Mouse (Mus musculus): ENCODE data around the gene Sema4g.
"Not testable (repeated sequence)": the region's sequence is repeated elsewhere in the genome, so short reads cannot be mapped to it uniquely, and the experiment has no call there.

The Sema4g gene

GRCm38 (mm10) chr19:45026958-45027670, 38.2 kb downstream of the Sema4g start:
- DNase-seq: no peak

DNA sequence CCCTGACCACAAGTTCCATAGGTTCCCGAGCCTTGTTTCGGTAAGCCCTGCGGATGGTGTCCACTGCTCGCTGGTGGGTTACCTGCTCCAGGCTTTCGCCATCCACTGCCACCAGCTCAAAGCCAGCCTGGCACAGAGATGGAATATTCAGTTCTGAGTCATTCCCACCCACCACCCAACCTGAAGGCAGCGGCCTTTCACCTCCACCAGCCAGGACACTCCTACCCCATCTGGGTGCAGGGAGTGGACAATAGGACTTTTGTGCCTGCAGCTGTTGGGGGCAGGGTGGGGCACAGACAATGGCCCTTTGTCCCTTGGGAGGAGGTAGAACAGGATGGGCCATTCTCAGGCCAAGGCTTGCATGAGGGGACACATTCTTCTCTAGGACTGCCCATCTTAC, 38.9 kb downstream of the Sema4g start:
- DNase-seq: no peak

- no peak for DNase-seq
Measured at GRCm38 (mm10) chr19:45028746-45029145, 39.8 kb downstream of the Sema4g start.

DNA sequence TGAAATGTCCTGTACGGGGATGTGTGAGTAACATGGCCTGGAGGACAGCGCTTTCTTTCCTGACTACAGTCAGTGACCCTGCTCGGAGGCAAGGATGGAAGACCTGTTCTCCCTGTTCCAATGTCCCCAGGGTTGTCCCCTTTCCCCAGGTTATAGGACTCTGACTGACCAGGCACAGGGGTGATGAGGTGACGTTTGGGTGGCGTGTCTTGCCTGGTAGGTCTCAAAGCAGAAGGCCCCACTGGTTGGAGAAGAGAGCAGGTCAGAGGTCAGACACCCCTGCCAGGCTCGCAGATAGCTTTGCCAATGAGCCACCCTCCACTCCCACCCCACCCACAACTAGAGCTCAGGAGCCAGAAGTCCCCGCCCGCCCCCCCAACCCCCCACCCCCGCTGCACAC, 40.7 kb downstream of the Sema4g start:
- DNase-seq: no peak

DNA sequence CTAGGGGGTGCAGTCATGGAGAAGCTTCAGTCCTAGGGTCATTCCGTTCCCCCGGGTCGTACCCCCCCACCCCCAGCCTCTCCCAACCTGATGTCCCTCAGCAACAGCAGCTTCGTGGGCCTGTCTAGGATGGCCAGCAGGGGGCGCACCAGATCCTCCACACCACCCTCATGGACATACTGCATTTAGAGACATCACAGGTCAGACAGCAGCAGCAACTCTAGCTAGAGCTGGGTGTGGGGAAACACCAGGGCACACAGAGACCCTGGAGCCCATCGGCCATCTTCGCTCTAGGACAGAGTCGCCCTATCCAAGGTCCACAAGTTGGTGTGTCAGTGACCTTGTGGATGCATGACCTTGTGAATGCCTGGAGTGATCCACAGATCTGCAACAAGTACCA, 41.2 kb downstream of the Sema4g start:
- DNase-seq: peak; percentile 84

- DNase-seq: peak; percentile 79
Measured at GRCm38 (mm10) chr19:45030746-45031693, 42.1 kb downstream of the Sema4g start.

DNA sequence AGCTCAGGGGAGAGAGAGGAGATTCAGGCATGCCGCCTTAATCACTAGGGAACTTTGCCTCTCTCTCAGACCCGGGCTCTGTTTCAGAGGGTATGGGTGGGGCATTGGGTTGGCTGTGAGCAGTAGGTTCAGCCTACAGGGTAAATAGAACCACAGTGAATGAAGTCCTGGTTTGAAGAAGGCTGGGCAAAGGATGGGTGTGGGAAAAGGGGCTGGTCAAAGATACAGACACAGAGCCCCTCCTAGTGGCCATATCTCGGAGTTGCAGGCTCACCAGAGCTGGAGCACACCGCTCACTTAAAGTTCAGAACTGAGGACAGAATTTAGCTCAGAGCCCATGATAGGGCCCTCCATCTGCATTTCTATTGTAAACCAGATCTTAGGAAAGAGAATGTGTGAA, 42.9 kb downstream of the Sema4g start:
- peak; percentile 81 for DNase-seq

- no peak for DNase-seq
Measured at GRCm38 (mm10) chr19:45032570-45033332, 43.9 kb downstream of the Sema4g start.

GRCm38 (mm10) chr19:45036867-45037266, 48.0 kb downstream of the Sema4g start:
- DNase-seq: peak; percentile 86

- DNase-seq: not testable (repeated sequence)
Measured at GRCm38 (mm10) chr19:45038198-45038597, 49.3 kb downstream of the Sema4g start.

DNA sequence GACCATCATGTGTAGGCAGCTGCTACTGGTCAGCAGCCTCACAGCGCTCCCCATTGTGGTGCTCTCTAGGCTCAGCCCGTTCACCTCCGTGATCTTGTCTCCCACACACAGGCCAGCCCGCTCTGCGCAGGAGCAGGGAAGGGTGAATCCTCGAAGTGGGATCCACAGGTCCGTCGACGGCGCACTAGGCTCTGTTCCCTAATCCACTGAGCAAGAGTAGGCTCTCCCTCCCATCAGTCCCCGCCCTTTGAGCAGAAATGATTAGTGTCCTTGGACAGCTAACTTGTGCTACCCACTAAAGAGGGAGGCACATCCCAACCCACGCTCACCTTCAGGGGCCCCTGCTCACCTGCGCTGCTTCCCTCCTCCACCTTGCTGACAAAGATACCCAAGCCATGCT, 51.3 kb downstream of the Sema4g start:
- DNase-seq: no peak

- peak; percentile 30 for DNase-seq
Measured at GRCm38 (mm10) chr19:45044389-45044927, 55.6 kb downstream of the Sema4g start.

DNA sequence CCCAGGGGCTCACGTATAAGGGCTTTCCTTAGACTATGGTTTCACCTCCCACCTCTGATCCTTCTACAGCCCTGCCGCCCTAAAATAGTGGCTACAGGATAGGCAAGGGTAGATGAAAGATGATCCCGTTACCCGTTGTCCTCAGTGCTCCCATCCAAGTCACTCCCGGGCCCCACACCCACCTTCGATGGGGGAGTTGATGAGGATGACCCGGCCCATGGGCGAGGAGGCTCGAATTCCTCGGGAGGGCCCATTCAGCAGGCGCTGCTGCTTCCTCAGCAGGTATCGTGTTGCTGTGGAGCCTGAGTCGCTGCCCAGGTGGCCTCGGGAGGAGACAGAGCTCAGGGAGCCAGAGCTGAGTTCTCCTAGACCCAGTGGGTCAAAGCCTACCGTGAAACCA, 56.3 kb downstream of the Sema4g start:
- DNase-seq: no peak

- no peak for DNase-seq
Measured at GRCm38 (mm10) chr19:45045651-45046050, 56.8 kb downstream of the Sema4g start, which contains the start of gene Pdzd7. Gene Pdzd7 (minus strand): TSS chr19:45045717.

GRCm38 (mm10) chr19:45046523-45047321, 57.8 kb downstream of the Sema4g start:
- peak; percentile 85 for DNase-seq

- DNase-seq: peak; percentile 89
Measured at GRCm38 (mm10) chr19:45047417-45047934, 58.6 kb downstream of the Sema4g start, which contains the start of gene Sfxn3. Gene Sfxn3 (plus strand): TSS chr19:45047503.

- DNase-seq: peak; percentile 60
Measured at GRCm38 (mm10) chr19:45047935-45048643, 59.2 kb downstream of the Sema4g start.

DNA sequence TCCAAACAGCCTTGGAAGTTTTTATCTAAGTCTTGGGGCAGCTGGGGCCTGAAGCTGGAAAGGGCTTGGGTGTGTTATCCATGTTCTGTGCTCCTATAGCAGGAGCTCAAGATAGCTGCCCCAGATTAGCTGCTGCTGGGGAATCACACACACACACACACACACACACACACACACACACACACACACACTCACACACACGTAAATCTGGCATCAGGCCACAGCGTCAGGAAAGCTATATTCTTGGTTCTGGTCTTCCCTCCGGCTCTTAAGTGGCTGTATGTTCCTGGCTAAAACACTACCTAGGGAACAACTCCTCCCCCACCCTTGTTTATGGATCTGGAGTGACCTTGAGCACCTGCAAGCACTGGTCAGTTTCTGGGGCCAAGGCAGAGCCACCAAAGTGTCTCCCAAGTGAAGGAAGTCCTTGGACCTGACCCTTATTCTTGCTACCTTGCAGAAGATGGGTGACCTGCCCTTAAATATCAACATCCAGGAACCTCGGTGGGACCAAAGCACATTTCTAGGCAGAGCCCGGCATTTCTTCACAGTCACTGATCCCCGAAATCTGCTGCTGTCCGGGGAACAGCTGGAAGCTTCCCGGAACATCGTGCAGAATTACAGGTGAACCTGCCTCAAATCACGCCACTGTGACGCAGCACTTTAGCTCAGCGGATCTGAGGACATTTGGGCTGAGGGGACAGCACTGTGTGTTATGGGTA, 59.9 kb downstream of the Sema4g start:
- DNase-seq: no peak

GRCm38 (mm10) chr19:45049523-45049922, 60.6 kb downstream of the Sema4g start:
- DNase-seq: no peak

Data from thymus, postnatal 4 days (tissue).